Mouse (Mus musculus): ENCODE data around the gene Kif2c. TPM values are rescaled to one million over a fixed set of nuclear protein-coding genes. Genes with fewer than 3 reads are reported as not detected.
A peak's percentile ranks its signal among the peaks of the same experiment; 100 is the strongest.

Kif2c gene
- polyA plus RNA-seq, 1 experiment: 0.54 TPM

GRCm38 (mm10) chr4:117143023-117143422 lies 39.4 kb downstream of the Kif2c start:
- Histone ChIP-seq H3K4me1 (ENCODE audit: control insufficient read depth, insufficient read depth, low read length) (no peaks in the 10 kb centered on the region), H3K27ac (ENCODE audit: insufficient read depth, low read length) (no peak overlapping the region), H3K4me3 (ENCODE audit: insufficient read depth, low read length) (no peak overlapping the region)
- TF ChIP-seq POLR2A (IDR thresholded peaks at IDR 0.05; ENCODE audit: extremely low read depth, insufficient read depth, low read length) (no peak), CTCF (IDR thresholded peaks at IDR 0.05; ENCODE audit: extremely low read depth, insufficient read depth, low read length) (no peak)

GRCm38 (mm10) chr4:117140613-117141012 lies 41.8 kb downstream of the Kif2c start:
- TF ChIP-seq CTCF (IDR thresholded peaks at IDR 0.05; ENCODE audit: extremely low read depth, insufficient read depth, low read length) (no peak), POLR2A (IDR thresholded peaks at IDR 0.05; ENCODE audit: extremely low read depth, insufficient read depth, low read length) (no peak)
- Histone ChIP-seq H3K27ac (ENCODE audit: insufficient read depth, low read length) (no peak overlapping the region), H3K4me3 (ENCODE audit: insufficient read depth, low read length) (no peak overlapping the region), H3K4me1 (ENCODE audit: control insufficient read depth, insufficient read depth, low read length) (no peaks in the 10 kb centered on the region)

GRCm38 (mm10) chr4:117139217-117139612 lies 43.2 kb downstream of the Kif2c start:
- no peak overlapping the region for H3K27ac ChIP-seq (ENCODE audit: insufficient read depth, low read length)
- no peaks in the 10 kb centered on the region for H3K4me1 ChIP-seq (ENCODE audit: control insufficient read depth, insufficient read depth, low read length)
- no peak overlapping the region for H3K4me3 ChIP-seq (ENCODE audit: insufficient read depth, low read length)
- TF ChIP-seq POLR2A (IDR thresholded peaks at IDR 0.05; ENCODE audit: extremely low read depth, insufficient read depth, low read length): no peak
- TF ChIP-seq CTCF (IDR thresholded peaks at IDR 0.05; ENCODE audit: extremely low read depth, insufficient read depth, low read length): peak; percentile 67

- no peak overlapping the region for H3K4me3 ChIP-seq (ENCODE audit: insufficient read depth, low read length)
- H3K27ac ChIP-seq (ENCODE audit: insufficient read depth, low read length): no peak overlapping the region
- TF ChIP-seq CTCF (IDR thresholded peaks at IDR 0.05; ENCODE audit: extremely low read depth, insufficient read depth, low read length) (no peak), POLR2A (IDR thresholded peaks at IDR 0.05; ENCODE audit: extremely low read depth, insufficient read depth, low read length) (no peak)
- no peaks in the 10 kb centered on the region for H3K4me1 ChIP-seq (ENCODE audit: control insufficient read depth, insufficient read depth, low read length)
These were observed 43.9 kb downstream of the Kif2c start for GRCm38 (mm10) chr4:117138295-117139216.

- Histone ChIP-seq H3K27ac (ENCODE audit: insufficient read depth, low read length) (no peak overlapping the region), H3K4me1 (ENCODE audit: control insufficient read depth, insufficient read depth, low read length) (peaks cover 6% of the 10 kb centered on the region), H3K4me3 (ENCODE audit: insufficient read depth, low read length) (no peak overlapping the region)
- TF ChIP-seq POLR2A (IDR thresholded peaks at IDR 0.05; ENCODE audit: extremely low read depth, insufficient read depth, low read length) (no peak), CTCF (IDR thresholded peaks at IDR 0.05; ENCODE audit: extremely low read depth, insufficient read depth, low read length) (no peak)
These were observed 46.4 kb downstream of the Kif2c start for GRCm38 (mm10) chr4:117136034-117136433.

- Histone ChIP-seq H3K4me3 (ENCODE audit: insufficient read depth, low read length) (no peak overlapping the region; the same call in 1 of the 2 replicates), H3K4me1 (ENCODE audit: control insufficient read depth, insufficient read depth, low read length) (peaks cover 6% of the 10 kb centered on the region), H3K27ac (ENCODE audit: insufficient read depth, low read length) (no peak overlapping the region)
- TF ChIP-seq POLR2A (IDR thresholded peaks at IDR 0.05; ENCODE audit: extremely low read depth, insufficient read depth, low read length) (no peak), CTCF (IDR thresholded peaks at IDR 0.05; ENCODE audit: extremely low read depth, insufficient read depth, low read length) (no peak)
These were observed 47.8 kb downstream of the Kif2c start for GRCm38 (mm10) chr4:117134601-117134995.

GRCm38 (mm10) chr4:117133817-117134600 lies 48.4 kb downstream of the Kif2c start, which contains the start of gene Plk3:
Gene Plk3, minus strand, starts transcription at chr4:117133963.
- TF ChIP-seq CTCF (IDR thresholded peaks at IDR 0.05; ENCODE audit: extremely low read depth, insufficient read depth, low read length) (0 out of 2 replicates have a peak, but pooled peaks have one; percentile 11), POLR2A (IDR thresholded peaks at IDR 0.05; ENCODE audit: extremely low read depth, insufficient read depth, low read length) (peak; percentile 95)
- H3K4me3 ChIP-seq (ENCODE audit: insufficient read depth, low read length): peak within 1 kb of the TSS; percentile 89

GRCm38 (mm10) chr4:117133366-117133796 lies 49.1 kb downstream of the Kif2c start:
- peak overlapping the region; percentile 89 for H3K4me3 ChIP-seq (ENCODE audit: insufficient read depth, low read length)
- H3K27ac ChIP-seq (ENCODE audit: insufficient read depth, low read length): no peak overlapping the region; the same call in 1 of the 2 replicates
- peaks cover 6% of the 10 kb centered on the region for H3K4me1 ChIP-seq (ENCODE audit: control insufficient read depth, insufficient read depth, low read length)
- TF ChIP-seq POLR2A (IDR thresholded peaks at IDR 0.05; ENCODE audit: extremely low read depth, insufficient read depth, low read length) (no peak), CTCF (IDR thresholded peaks at IDR 0.05; ENCODE audit: extremely low read depth, insufficient read depth, low read length) (no peak)

More at GRCm38 (mm10) chr4:117133817-117134600, 48.4 kb downstream of the Kif2c start, which contains the start of gene Plk3:
- H3K27ac ChIP-seq (ENCODE audit: insufficient read depth, low read length): no peak within 1 kb of the TSS; the same call in 1 of the 2 replicates
- H3K4me1 ChIP-seq (ENCODE audit: control insufficient read depth, insufficient read depth, low read length): peaks cover 6% of the 10 kb centered on the region

- Histone ChIP-seq H3K4me3 (ENCODE audit: insufficient read depth, low read length) (peak overlapping the region; percentile 89), H3K27ac (ENCODE audit: insufficient read depth, low read length) (no peak overlapping the region), H3K4me1 (ENCODE audit: control insufficient read depth, insufficient read depth, low read length) (peaks cover 6% of the 10 kb centered on the region)
- TF ChIP-seq POLR2A (IDR thresholded peaks at IDR 0.05; ENCODE audit: extremely low read depth, insufficient read depth, low read length) (no peak), CTCF (IDR thresholded peaks at IDR 0.05; ENCODE audit: extremely low read depth, insufficient read depth, low read length) (no peak)
These were observed 49.7 kb downstream of the Kif2c start for GRCm38 (mm10) chr4:117132794-117133143.

All from cortical plate, adult 2 months (tissue).